Mouse (Mus musculus) brain, embryonic 14.5 days (tissue): ENCODE data around the gene Thop1.

ENCODE experiments used
- CTCF ChIP-seq: fragments of 200-500 bp; IDR thresholded peaks from 2 replicates; pipeline ENCODE4 v1.5.1; 2012; ENCODE audit warnings: inconsistent platforms, mild to moderate bottlenecking, moderate library complexity, borderline replicate concordance; ENCODE audit not compliant: insufficient read depth, insufficient read length; ENCODE audit errors: extremely low read depth
- POLR2A ChIP-seq: fragments of 200-500 bp; IDR thresholded peaks from 2 replicates; pipeline ENCODE4 v1.6.1; 2012; ENCODE audit warnings: mild to moderate bottlenecking, inconsistent platforms, borderline replicate concordance; ENCODE audit not compliant: poor library complexity, insufficient read depth, insufficient read length, severe bottlenecking; ENCODE audit errors: extremely low read depth

- no peak for TF ChIP-seq CTCF
- no peak for TF ChIP-seq POLR2A
Measured at GRCm38 (mm10) chr10:81076356-81076755, 6.5 kb downstream of the Thop1 start.
